In the genomic region with DNA sequence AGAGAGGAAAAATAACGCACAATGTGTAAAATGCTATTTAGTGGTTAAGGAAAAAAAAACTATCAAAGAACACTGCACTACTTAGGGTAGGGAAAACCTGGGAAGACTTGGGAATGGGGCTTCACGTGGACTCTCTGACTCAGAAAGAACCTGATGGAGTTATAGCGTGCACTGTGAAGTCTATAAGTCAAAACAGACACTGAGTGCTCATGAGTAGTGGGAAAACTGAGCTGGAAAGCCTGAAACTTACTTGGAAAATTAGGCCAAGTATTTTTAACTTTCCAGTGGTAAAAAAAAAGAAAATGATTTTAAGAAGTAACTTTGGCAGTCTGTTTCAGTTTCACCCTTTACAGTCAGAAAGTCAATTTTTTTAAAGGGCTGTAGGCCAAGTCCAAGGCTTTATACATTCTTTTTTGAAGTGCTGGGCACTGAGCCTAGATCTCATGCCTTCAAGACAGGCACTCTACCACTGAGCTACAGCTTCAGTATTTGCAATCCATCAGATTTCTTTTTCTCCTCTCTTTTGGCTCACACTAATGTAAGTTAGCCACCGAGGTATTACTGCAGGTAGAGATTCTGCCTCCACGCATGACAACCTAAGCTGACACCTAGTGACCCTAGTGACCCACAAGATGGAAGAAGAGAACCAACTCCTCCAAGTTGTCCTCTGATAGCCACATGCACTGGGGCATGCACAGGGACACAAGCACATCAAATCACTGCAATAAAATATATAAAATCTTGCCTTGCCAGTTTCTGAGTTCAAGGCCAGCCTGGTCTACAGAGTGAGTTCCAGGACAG, we compare ENCODE assay signal across 17 mouse cellular contexts. TPM values are rescaled to one million over a fixed set of nuclear protein-coding genes. Genes with fewer than 3 reads are reported as not detected.
A peak's percentile ranks its signal among the peaks of the same experiment; 100 is the strongest.
DNase-seq lines count a peak whose midpoint lies in the region; ATAC-seq and TF ChIP-seq lines count a peak whose summit lies in the region.
"Had no signal": no experiment of that assay in that cellular context is flagged by ENCODE, and none has a peak within 500 bp of the region (broad histone marks: within the 10 kb centered on the region; RNA-seq: fewer than 3 reads in every experiment).

No protein-coding gene starts in this region.

- no peaks in the 10 kb centered on the region; the same call in 1 of the 2 replicates for H3K4me1 ChIP-seq in heart, embryonic 15.5 days (replicated peaks)
- no peaks in the 10 kb centered on the region for H3K4me1 ChIP-seq in stomach, embryonic 16.5 days (ENCODE audit: control insufficient read depth, insufficient read depth, low read length)
- H3K4me1 ChIP-seq in stomach, postnatal 0 days (replicated peaks; ENCODE audit: control insufficient read depth, insufficient read depth), result no peaks in the 10 kb centered on the region
- no peaks in the 10 kb centered on the region for H3K4me1 ChIP-seq in intestine, embryonic 16.5 days (ENCODE audit: control insufficient read depth, insufficient read depth, low read length)

- TF ChIP-seq CTCF in stomach, postnatal 0 days (IDR thresholded peaks at IDR 0.05; ENCODE audit: low read depth), result no peak

- H3K27ac ChIP-seq in heart, embryonic 15.5 days, result peak overlapping the region; percentile 53; the same call in 1 of the 2 replicates
- H3K27ac ChIP-seq in stomach, embryonic 16.5 days (ENCODE audit: low read length), result no peak overlapping the region
- no peak overlapping the region for H3K27ac ChIP-seq in stomach, postnatal 0 days (replicated peaks)
- no peak overlapping the region for H3K27ac ChIP-seq in intestine, embryonic 16.5 days (ENCODE audit: low read length)
- H3K27ac ChIP-seq: layer of hippocampus, adult 2 months; liver, embryonic 12.5 days had no signal

- H3K36me3 ChIP-seq in heart, embryonic 15.5 days, result peaks cover 6% of the 10 kb centered on the region; the same call in 1 of the 2 replicates
- H3K36me3 ChIP-seq in stomach, embryonic 16.5 days (ENCODE audit: control insufficient read depth, insufficient read depth, low read length), result no peaks in the 10 kb centered on the region
- H3K36me3 ChIP-seq in stomach, postnatal 0 days (ENCODE audit: control insufficient read depth, insufficient read depth, low read length), result no peaks in the 10 kb centered on the region; the same call in none of the 2 replicates
- no peaks in the 10 kb centered on the region for H3K36me3 ChIP-seq in intestine, embryonic 16.5 days (ENCODE audit: control insufficient read depth, insufficient read depth, low read length)

- no peaks in the 10 kb centered on the region for H3K27me3 ChIP-seq in heart, embryonic 15.5 days
- H3K27me3 ChIP-seq in stomach, embryonic 16.5 days (ENCODE audit: control insufficient read depth, insufficient read depth, low read length), result no peaks in the 10 kb centered on the region
- no peaks in the 10 kb centered on the region for H3K27me3 ChIP-seq in stomach, postnatal 0 days (ENCODE audit: control insufficient read depth, insufficient read depth, low read length)
- no peaks in the 10 kb centered on the region for H3K27me3 ChIP-seq in intestine, embryonic 16.5 days (replicated peaks; ENCODE audit: control insufficient read depth, insufficient read depth, low read length)
- H3K27me3 ChIP-seq: liver, embryonic 12.5 days had no signal

- no peak for ATAC-seq in heart, embryonic 15.5 days (replicated peaks; ENCODE audit: insufficient number of reproducible peaks, insufficient read depth, low FRiP score, low read depth)
- ATAC-seq in stomach, embryonic 16.5 days (ENCODE audit: insufficient read depth, low FRiP score), result peak; percentile 62
- no peak for ATAC-seq in stomach, postnatal 0 days (ENCODE audit: low FRiP score, low TSS enrichment)
- peak; percentile 53 for ATAC-seq in intestine, embryonic 16.5 days
- ATAC-seq: activated CD4-positive, CD25-positive, alpha-beta regulatory T cell, adult 4 months; forebrain, embryonic 16.5 days; hindbrain, embryonic 16.5 days; liver, embryonic 12.5 days had no signal

- no peak overlapping the region for H3K9ac ChIP-seq in heart, embryonic 15.5 days
- no peak overlapping the region for H3K9ac ChIP-seq in stomach, embryonic 16.5 days (ENCODE audit: low read length)
- no peak overlapping the region for H3K9ac ChIP-seq in stomach, postnatal 0 days (ENCODE audit: low read length)
- no peak overlapping the region for H3K9ac ChIP-seq in intestine, embryonic 16.5 days (ENCODE audit: low read depth, low read length)
- H3K9ac ChIP-seq: liver, embryonic 12.5 days had no signal

- no peak for DNase-seq in heart, postnatal 4 days
- DNase-seq in stomach, postnatal 0 days (ENCODE audit: low spot score), result no peak
- peak; percentile 64 for DNase-seq in lung, postnatal 36 days
- DNase-seq in MN1 (ENCODE audit: low spot score), result no peak
- no peak for DNase-seq in layer of hippocampus, postnatal 14 days (ENCODE audit: low spot score in 2 of 2)
- DNase-seq: cerebellum, adult 18-20 months; gastrocnemius, postnatal 14 days; kidney, adult 8-10 months; midbrain, embryonic 14.5 days had no signal

- WGBS in heart, embryonic 15.5 days, result 82% methylated on average over 5 of the region's 5 CpGs
- WGBS in stomach, embryonic 16.5 days, result 71% methylated on average over 5 of the region's 5 CpGs
- WGBS in stomach, postnatal 0 days, result 56% methylated on average over 5 of the region's 5 CpGs
- 73% methylated on average over 5 of the region's 5 CpGs for WGBS in intestine, embryonic 16.5 days

- H3K4me3 ChIP-seq in heart, embryonic 15.5 days, result no peak overlapping the region
- H3K4me3 ChIP-seq in stomach, embryonic 16.5 days (replicated peaks; ENCODE audit: low read length), result no peak overlapping the region
- H3K4me3 ChIP-seq in stomach, postnatal 0 days (ENCODE audit: low read depth, low read length), result no peak overlapping the region
- H3K4me3 ChIP-seq in intestine, embryonic 16.5 days (ENCODE audit: low read length), result no peak overlapping the region
- H3K4me3 ChIP-seq: layer of hippocampus, adult 2 months; liver, embryonic 12.5 days had no signal

- no peak for TF ChIP-seq EP300 in stomach, postnatal 0 days (optimal IDR thresholded peaks at IDR 0.05)

- H3K9me3 ChIP-seq in heart, embryonic 15.5 days (replicated peaks), result no peaks in the 10 kb centered on the region
- no peaks in the 10 kb centered on the region for H3K9me3 ChIP-seq in stomach, embryonic 16.5 days (replicated peaks; ENCODE audit: control insufficient read depth, low read length)
- no peaks in the 10 kb centered on the region for H3K9me3 ChIP-seq in stomach, postnatal 0 days (ENCODE audit: control insufficient read depth, low read length)
- no peaks in the 10 kb centered on the region for H3K9me3 ChIP-seq in intestine, embryonic 16.5 days (ENCODE audit: control insufficient read depth, low read length)
- H3K9me3 ChIP-seq: liver, embryonic 12.5 days had no signal

- no peak overlapping the region for H3K4me2 ChIP-seq in heart, embryonic 15.5 days
- H3K4me2 ChIP-seq in stomach, embryonic 16.5 days (ENCODE audit: low read depth, low read length), result no peak overlapping the region
- H3K4me2 ChIP-seq in stomach, postnatal 0 days (replicated peaks; ENCODE audit: low read depth), result no peak overlapping the region
- H3K4me2 ChIP-seq in intestine, embryonic 16.5 days (ENCODE audit: low read depth, low read length), result no peak overlapping the region
- H3K4me2 ChIP-seq: liver, embryonic 12.5 days had no signal

RNA-seq across cellular contexts. Expression of gene Zbtb37, which starts 9.0 kb away (rescaled TPM):
- polyA plus RNA-seq in heart, embryonic 15.5 days (2015; fragmentation: Nextera tagmentation; extraction: Ambion mirVana), result 6.4 and 7.4 TPM in 2 replicates
- total RNA-seq in heart, postnatal 4 days (2021), result 10 to 100 TPM; 17.2 to 18.3 TPM
- 4.0 and 7.4 TPM in 2 replicates for polyA plus RNA-seq in stomach, embryonic 16.5 days (2015; fragmentation: Nextera tagmentation; extraction: Ambion mirVana)
- 2.2 and 2.8 TPM in 2 replicates for polyA plus RNA-seq in stomach, postnatal 0 days (2015; fragmentation: Nextera tagmentation; extraction: Ambion mirVana)
- 3.4 and 4.3 TPM in 2 replicates for polyA plus RNA-seq in intestine, embryonic 16.5 days (2015; fragmentation: Nextera tagmentation; extraction: Ambion mirVana)
- total RNA-seq in layer of hippocampus, postnatal 14 days (2021), result 10 to 100 TPM; 15.7 to 19.2 TPM

RNA-seq across cellular contexts. Expression of gene Dars2, which starts 44.8 kb away (rescaled TPM):
- 26.6 and 28.1 TPM in 2 replicates for polyA plus RNA-seq in heart, embryonic 15.5 days (2015; fragmentation: Nextera tagmentation; extraction: Ambion mirVana)
- total RNA-seq in heart, postnatal 4 days (2021), result 10 to 100 TPM; 18.4 to 20.1 TPM
- polyA plus RNA-seq in stomach, embryonic 16.5 days (2015; fragmentation: Nextera tagmentation; extraction: Ambion mirVana), result 31.1 and 34.0 TPM in 2 replicates
- polyA plus RNA-seq in stomach, postnatal 0 days (2015; fragmentation: Nextera tagmentation; extraction: Ambion mirVana), result 15.9 and 16.2 TPM in 2 replicates
- 43.1 and 47.5 TPM in 2 replicates for polyA plus RNA-seq in intestine, embryonic 16.5 days (2015; fragmentation: Nextera tagmentation; extraction: Ambion mirVana)
- 10 to 100 TPM; 27.0 TPM for total RNA-seq in layer of hippocampus, postnatal 14 days (2021)

RNA-seq across cellular contexts. Expression of gene Cenpl, which starts 44.9 kb away (rescaled TPM):
- 18.4 and 20.5 TPM in 2 replicates for polyA plus RNA-seq in heart, embryonic 15.5 days (2015; fragmentation: Nextera tagmentation; extraction: Ambion mirVana)
- 10 to 100 TPM in 1 of 2 experiments, 1 to 10 TPM in 1; 8.2 to 10.0 TPM for total RNA-seq in heart, postnatal 4 days (2021)
- 22.6 and 26.3 TPM in 2 replicates for polyA plus RNA-seq in stomach, embryonic 16.5 days (2015; fragmentation: Nextera tagmentation; extraction: Ambion mirVana)
- 9.6 and 10.2 TPM in 2 replicates for polyA plus RNA-seq in stomach, postnatal 0 days (2015; fragmentation: Nextera tagmentation; extraction: Ambion mirVana)
- polyA plus RNA-seq in intestine, embryonic 16.5 days (2015; fragmentation: Nextera tagmentation; extraction: Ambion mirVana), result 21.0 and 26.1 TPM in 2 replicates
- 1 to 10 TPM; 1.6 to 1.9 TPM for total RNA-seq in layer of hippocampus, postnatal 14 days (2021)

RNA-seq across cellular contexts. Expression of gene Serpinc1, which starts 47.2 kb away (rescaled TPM):
- 2.0 and 3.5 TPM in 2 replicates for polyA plus RNA-seq in heart, embryonic 15.5 days (2015; fragmentation: Nextera tagmentation; extraction: Ambion mirVana)
- total RNA-seq in heart, postnatal 4 days (2021), result under 1 TPM; 0.65 to 0.71 TPM
- polyA plus RNA-seq in stomach, embryonic 16.5 days (2015; fragmentation: Nextera tagmentation; extraction: Ambion mirVana), result 34.1 and 40.6 TPM in 2 replicates
- polyA plus RNA-seq in stomach, postnatal 0 days (2015; fragmentation: Nextera tagmentation; extraction: Ambion mirVana), result 2.1 and 4.7 TPM in 2 replicates
- 5.4 and 16.6 TPM in 2 replicates for polyA plus RNA-seq in intestine, embryonic 16.5 days (2015; fragmentation: Nextera tagmentation; extraction: Ambion mirVana)
- total RNA-seq in layer of hippocampus, postnatal 14 days (2021), result under 1 TPM; 0.48 to 0.58 TPM

Comparison
In these comparisons a context has a peak if more than half of its experiments do, and no peak if none do; other contexts are left out.
1. ATAC-seq: peak in stomach, embryonic 16.5 days (single experiment) and intestine, embryonic 16.5 days (single experiment); none in heart, embryonic 15.5 days (single experiment) and stomach, postnatal 0 days (single experiment).